Mouse (Mus musculus) intestine, embryonic 16.5 days (tissue): ENCODE measurements around the gene Mcub. TPM values are rescaled to one million over a fixed set of nuclear protein-coding genes. Genes with fewer than 3 reads are reported as not detected.

Source experiments
- ATAC-seq: fragments of 200-750 bp; cut with Nextera tagmentation; 2 replicates; pipeline ENCODE4 v1.8.0; 2017; ENCODE audit warnings: moderate TSS enrichment, moderate library complexity
- H3K27ac ChIP-seq: fragments of 300-500 bp; sonication (generic); 2 replicates; pipeline ENCODE4 v1.5.1; 2014; ENCODE audit warnings: mild to moderate bottlenecking, low read length
- H3K27me3 ChIP-seq: fragments of 300-500 bp; sonication (generic); replicated peaks from 2 replicates; pipeline ENCODE4 v1.6.1; 2014; ENCODE audit warnings: low read length, control low read depth, mixed read lengths; ENCODE audit not compliant: control insufficient read depth, insufficient read depth
- H3K36me3 ChIP-seq: fragments of 300-500 bp; sonication (generic); 2 replicates; pipeline ENCODE4 v1.6.1; 2014; ENCODE audit warnings: low read length, control low read depth; ENCODE audit not compliant: control insufficient read depth, insufficient read depth
- H3K4me1 ChIP-seq: fragments of 300-500 bp; sonication (generic); 2 replicates; pipeline ENCODE4 v1.6.1; 2014; ENCODE audit warnings: low read length, control low read depth, mixed read lengths; ENCODE audit not compliant: control insufficient read depth, insufficient read depth
- H3K4me2 ChIP-seq: fragments of 300-500 bp; sonication (generic); 2 replicates; pipeline ENCODE4 v1.6.1; 2014; ENCODE audit warnings: low read depth, low read length, control low read depth
- H3K4me3 ChIP-seq: fragments of 300-500 bp; sonication (generic); 2 replicates; pipeline ENCODE4 v1.5.1; 2014; ENCODE audit warnings: mild to moderate bottlenecking, low read length
- H3K9ac ChIP-seq: fragments of 300-500 bp; sonication (generic); 2 replicates; pipeline ENCODE4 v1.6.1; 2014; ENCODE audit warnings: low read depth, low read length
- H3K9me3 ChIP-seq: fragments of 300-500 bp; sonication (generic); 2 replicates; pipeline ENCODE4 v1.6.1; 2016; ENCODE audit warnings: low read length, control low read depth; ENCODE audit not compliant: control insufficient read depth
- WGBS: fragments of 180-500 bp; shearing (Covaris S2); extraction: QIAGEN DNeasy Blood & Tissue Kit; methylation state at CpG from one replicate; pipeline ENCODE4 v1.1.7; 2014; 5-methylcytosine and 5-hydroxymethylcytosine counted together
- polyA plus RNA-seq: library from polyadenylated mRNA; unstranded; fragments of >200 nt; fragmentation: Nextera tagmentation; extraction: Ambion mirVana; gene quantifications from 2 replicates; pipeline ENCODE4 v1.2.1, GENCODE M21; 2015

Gene Mcub
- polyA plus RNA-seq, 1 experiment from 2014 or later: 3.7 TPM

GRCm38 (mm10) chr3:129892003-129892402 lies 78.0 kb downstream of the Mcub start:
- no peak overlapping the region for H3K4me2 ChIP-seq
- peaks cover 12% of the 10 kb centered on the region for H3K4me1 ChIP-seq
- ATAC-seq: no peak
- H3K36me3 ChIP-seq: no peaks in the 10 kb centered on the region
- H3K4me3 ChIP-seq: no peak overlapping the region
- no peak overlapping the region for H3K9ac ChIP-seq
- H3K9me3 ChIP-seq: no peaks in the 10 kb centered on the region
- H3K27me3 ChIP-seq: no peaks in the 10 kb centered on the region
- WGBS: 75% methylated on average over 5 of the region's 5 CpGs
- no peak overlapping the region for H3K27ac ChIP-seq

- Histone ChIP-seq H3K4me2 (no peak overlapping the region), H3K27me3 (no peaks in the 10 kb centered on the region), H3K36me3 (no peaks in the 10 kb centered on the region), H3K9ac (no peak overlapping the region), H3K9me3 (no peaks in the 10 kb centered on the region), H3K4me1 (peaks cover 21% of the 10 kb centered on the region), H3K27ac (peak overlapping the region; percentile 30), H3K4me3 (no peak overlapping the region)
- peak; percentile 72 for ATAC-seq
- WGBS: 57% methylated on average over 13 of the region's 13 CpGs
Measured at GRCm38 (mm10) chr3:129887779-129888517, 82.1 kb downstream of the Mcub start.

- WGBS: 63% methylated on average over 5 of the region's 5 CpGs
- Histone ChIP-seq H3K27ac (peak overlapping the region; percentile 59; the same call in 1 of the 2 replicates), H3K9me3 (no peaks in the 10 kb centered on the region), H3K9ac (no peak overlapping the region), H3K36me3 (no peaks in the 10 kb centered on the region), H3K4me2 (no peak overlapping the region), H3K4me1 (peaks cover 21% of the 10 kb centered on the region), H3K27me3 (no peaks in the 10 kb centered on the region), H3K4me3 (no peak overlapping the region)
- peak; percentile 67 for ATAC-seq
Measured at GRCm38 (mm10) chr3:129886430-129886829, 83.6 kb downstream of the Mcub start.

GRCm38 (mm10) chr3:129885577-129885976 lies 84.4 kb downstream of the Mcub start:
- peak; percentile 24; the same call in 1 of the 2 replicates for ATAC-seq
- no peak overlapping the region for H3K9ac ChIP-seq
- no peak overlapping the region for H3K4me3 ChIP-seq
- no peak overlapping the region for H3K27ac ChIP-seq
- no peaks in the 10 kb centered on the region for H3K27me3 ChIP-seq
- 56% methylated on average over 9 of the region's 9 CpGs for WGBS
- H3K4me2 ChIP-seq: 0 out of 2 replicates have a peak overlapping the region, but pooled peaks have one; percentile 1
- peaks cover 25% of the 10 kb centered on the region for H3K4me1 ChIP-seq
- H3K36me3 ChIP-seq: no peaks in the 10 kb centered on the region
- no peaks in the 10 kb centered on the region for H3K9me3 ChIP-seq

GRCm38 (mm10) chr3:129880925-129881593 lies 88.9 kb downstream of the Mcub start:
- Histone ChIP-seq H3K4me2 (no peak overlapping the region), H3K36me3 (no peaks in the 10 kb centered on the region), H3K27me3 (no peaks in the 10 kb centered on the region), H3K9ac (no peak overlapping the region), H3K27ac (no peak overlapping the region), H3K4me1 (peaks cover 10% of the 10 kb centered on the region; the same call in 1 of the 2 replicates), H3K4me3 (no peak overlapping the region), H3K9me3 (no peaks in the 10 kb centered on the region)
- no peak for ATAC-seq
- WGBS: 61% methylated on average over 8 of the region's 8 CpGs

- Histone ChIP-seq H3K36me3 (no peaks in the 10 kb centered on the region), H3K4me1 (peaks cover 4% of the 10 kb centered on the region; the same call in 1 of the 2 replicates), H3K9ac (no peak overlapping the region), H3K9me3 (no peaks in the 10 kb centered on the region), H3K27ac (no peak overlapping the region), H3K4me2 (peak overlapping the region; percentile 87), H3K4me3 (no peak overlapping the region; the same call in 1 of the 2 replicates), H3K27me3 (no peaks in the 10 kb centered on the region)
- 67% methylated on average over 2 of the region's 2 CpGs for WGBS
- no peak for ATAC-seq
Measured at GRCm38 (mm10) chr3:129879913-129880312, 90.1 kb downstream of the Mcub start.

GRCm38 (mm10) chr3:129879131-129879757 lies 90.8 kb downstream of the Mcub start:
- 2% methylated on average over 25 of the region's 25 CpGs for WGBS

GRCm38 (mm10) chr3:129878405-129879021 lies 91.5 kb downstream of the Mcub start, which contains the start of gene Pla2g12a:
TSS of gene Pla2g12a (plus strand) at chr3:129878606.
- Histone ChIP-seq H3K4me1 (peaks cover 4% of the 10 kb centered on the region; the same call in 1 of the 2 replicates), H3K9ac (peak within 1 kb of the TSS; percentile 84), H3K9me3 (no peaks in the 10 kb centered on the region), H3K27me3 (no peaks in the 10 kb centered on the region), H3K36me3 (no peaks in the 10 kb centered on the region), H3K4me3 (peak within 1 kb of the TSS; percentile 74), H3K27ac (peak within 1 kb of the TSS; percentile 81), H3K4me2 (peak within 1 kb of the TSS; percentile 87)
- under 1% methylated on average over 66 of the region's 66 CpGs for WGBS
- ATAC-seq: peak; percentile 90

More at GRCm38 (mm10) chr3:129879131-129879757, 90.8 kb downstream of the Mcub start:
- H3K27me3 ChIP-seq: no peaks in the 10 kb centered on the region
- H3K4me3 ChIP-seq: peak overlapping the region; percentile 74
- no peaks in the 10 kb centered on the region for H3K9me3 ChIP-seq
- H3K9ac ChIP-seq: peak overlapping the region; percentile 84
- ATAC-seq: peak; percentile 87
- H3K27ac ChIP-seq: peak overlapping the region; percentile 81
- H3K4me2 ChIP-seq: peak overlapping the region; percentile 87
- peaks cover 4% of the 10 kb centered on the region; the same call in 1 of the 2 replicates for H3K4me1 ChIP-seq
- no peaks in the 10 kb centered on the region for H3K36me3 ChIP-seq

- Histone ChIP-seq H3K36me3 (no peaks in the 10 kb centered on the region), H3K4me1 (peaks cover 4% of the 10 kb centered on the region; the same call in 1 of the 2 replicates), H3K9ac (no peak overlapping the region), H3K9me3 (no peaks in the 10 kb centered on the region), H3K4me3 (no peak overlapping the region), H3K4me2 (no peak overlapping the region), H3K27ac (no peak overlapping the region), H3K27me3 (no peaks in the 10 kb centered on the region)
- no peak for ATAC-seq
- WGBS: 90% methylated on average over 10 of the region's 10 CpGs
Measured at GRCm38 (mm10) chr3:129877327-129877726, 92.7 kb downstream of the Mcub start.
